Mouse (Mus musculus) left cerebral cortex, postnatal 14 days (tissue): ENCODE results near the gene Pak4. TPM values are rescaled to one million over a fixed set of nuclear protein-coding genes. Genes with fewer than 3 reads are reported as not detected.
"Not testable (repeated sequence)": the region's sequence is repeated elsewhere in the genome, so short reads cannot be mapped to it uniquely, and the experiment has no call there.

Experiments
- DNase-seq, 2 experiments: peaks; one replicate each; pipeline ENCODE4 v3.0.0; 2021 to 2022; ENCODE audit warnings: low spot score in 2 of 2, mixed read lengths in 1 of 2
- intact Hi-C: fragments of 180-260 bp; cut with DNase I; formaldehyde crosslinking; loops from one replicate; pipeline ENCODE4 v1.15.1; 2025
- microRNA-seq, 2 experiments: library from miRNA; unstranded; fragments of <30 nt; microRNA quantifications; one replicate each; pipeline ENCODE4 v1.2.0; 2022
- total RNA-seq, 2 experiments: library from RNA; stranded (reverse); gene quantifications; 2 replicates each; pipeline ENCODE4 v1.2.3; 2021

The Pak4 gene
- total RNA-seq, 2 experiments from 2014 or later, result 8.7 to 10.0 TPM

DNA sequence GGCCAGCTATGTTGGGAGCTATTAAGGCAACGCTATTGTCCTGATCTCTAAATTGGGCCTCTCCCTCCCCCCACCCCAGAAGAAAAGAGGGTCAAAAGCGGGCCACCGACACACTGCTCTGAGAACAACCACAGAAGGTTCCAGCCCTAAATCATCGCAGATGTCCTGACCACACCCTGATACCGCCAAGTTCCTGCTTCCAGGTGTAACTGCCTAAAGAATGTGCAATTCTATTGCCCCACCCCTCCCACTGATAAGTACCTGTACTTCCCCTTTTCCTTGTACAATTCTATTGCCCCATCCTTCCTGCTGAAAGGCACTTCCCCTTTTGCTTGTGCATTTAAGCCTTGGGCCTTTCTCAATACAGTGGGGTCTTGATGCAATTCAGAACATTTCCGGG lies 59.1 kb downstream of the Pak4 start:
- DNase-seq, intact Hi-C loops: not testable (repeated sequence)

DNA sequence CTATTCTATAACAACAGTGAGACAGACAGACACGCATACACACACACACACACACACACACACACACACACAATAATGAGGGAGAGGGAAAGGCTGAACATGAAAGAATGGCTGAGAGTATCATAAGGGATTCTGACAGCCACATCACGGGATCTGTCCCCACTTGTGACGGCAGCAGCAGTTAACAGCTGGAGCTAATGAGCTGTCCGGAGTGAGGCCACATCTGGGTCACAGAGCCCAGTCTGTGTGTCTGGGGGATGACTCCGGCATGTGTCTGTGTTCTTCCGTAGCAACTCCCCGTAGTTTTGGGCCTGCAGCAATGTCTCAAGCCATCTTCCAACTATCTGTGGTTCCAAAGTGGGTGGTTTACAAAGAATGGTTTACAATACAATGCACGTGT lies 66.0 kb downstream of the Pak4 start:
- intact Hi-C loops, result no loop called here
- no peak for DNase-seq

DNA sequence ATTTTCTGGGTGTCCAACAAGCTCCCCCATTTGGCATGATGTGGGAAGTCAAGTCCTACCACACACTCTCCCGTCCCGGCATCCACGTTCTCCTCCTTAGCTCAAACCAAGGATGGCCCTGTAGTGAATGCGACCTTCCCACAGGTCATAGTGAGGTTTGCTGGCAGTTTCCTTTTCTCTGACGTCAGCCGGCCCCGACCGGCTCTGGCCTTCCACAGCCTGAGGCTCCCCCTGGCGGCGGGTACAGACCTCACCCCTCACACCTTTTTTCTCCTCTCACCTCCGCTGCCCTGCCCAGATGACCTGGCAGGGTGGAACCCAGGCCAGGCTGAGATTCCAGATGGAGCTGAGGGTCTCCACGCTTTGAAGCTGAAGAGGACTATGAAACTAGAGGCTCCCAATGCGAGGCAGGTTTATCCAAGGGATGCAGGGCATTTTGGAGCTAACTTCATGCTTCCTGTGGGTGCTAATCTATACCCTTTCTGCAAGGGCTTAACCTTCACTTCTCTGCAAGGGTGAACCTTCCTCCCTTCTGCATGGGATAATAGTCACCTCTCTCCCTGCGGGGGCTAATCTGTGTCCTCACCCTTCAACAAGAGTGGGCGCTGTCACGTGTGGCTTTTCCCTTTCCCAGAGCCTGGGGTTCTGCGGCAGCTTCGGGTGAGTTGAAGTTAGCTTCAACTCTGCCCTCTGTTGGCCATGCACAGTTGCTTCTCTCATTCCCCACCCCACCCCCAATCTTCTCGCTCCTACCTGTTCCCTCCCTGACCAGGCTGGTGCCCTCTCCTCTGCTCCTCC lies 69.9 kb downstream of the Pak4 start:
- peak; percentile 33 to 61 for DNase-seq
- intact Hi-C loops, result loop anchor here (5.0 kb wide), 1 partner anchor 81 kb away; no protein-coding TSS in a partner anchor

DNA sequence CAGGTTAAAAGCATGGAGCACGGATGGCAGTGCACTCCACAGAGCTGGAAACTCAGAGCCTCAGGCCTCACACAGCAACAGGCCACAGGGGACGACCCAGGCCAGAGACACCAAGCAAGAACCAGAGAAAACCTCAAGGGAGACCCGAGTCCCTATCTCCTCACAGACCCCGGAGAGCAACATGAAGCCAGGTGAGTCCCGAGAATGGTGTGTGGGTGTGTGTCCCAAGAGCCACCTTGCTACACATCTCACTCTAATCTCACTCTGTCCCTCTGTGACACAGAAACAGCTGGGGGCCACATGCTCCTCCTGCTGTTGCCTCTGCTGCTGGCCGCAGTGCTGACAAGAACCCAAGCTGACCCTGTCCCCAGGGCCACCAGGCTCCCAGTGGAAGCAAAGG lies 75.4 kb downstream of the Pak4 start, which contains the start of gene Ifnl3:
TSS of gene Ifnl3 (plus strand) at position 301 of the 400 bp plus-strand sequence.
- intact Hi-C loops, result not testable (repeated sequence)

DNA sequence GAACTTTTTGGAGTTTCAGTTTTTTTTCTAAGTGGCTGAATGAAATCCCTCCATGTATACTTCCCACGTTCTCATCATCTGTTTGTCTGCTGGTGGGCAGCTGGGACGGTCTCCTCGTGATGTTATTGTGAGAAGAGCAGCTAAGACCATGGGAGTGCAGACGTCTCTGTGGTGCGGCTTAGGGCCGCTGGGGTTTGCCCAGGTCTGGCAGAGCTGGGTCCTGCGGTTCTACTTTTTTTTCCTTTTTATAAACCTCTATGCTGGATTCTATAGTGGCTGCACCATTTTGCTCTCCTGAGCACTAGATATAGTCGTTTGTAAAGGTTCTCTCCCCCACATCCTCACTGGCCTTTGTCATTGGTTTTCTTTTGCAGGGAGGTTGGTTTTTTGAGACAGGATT lies 86.5 kb downstream of the Pak4 start:
- no peak for DNase-seq
- intact Hi-C loops, result no loop called here

More for the DNA sequence above, 75.4 kb downstream of the Pak4 start, which contains the start of gene Ifnl3:
- not testable (repeated sequence) for DNase-seq

DNA sequence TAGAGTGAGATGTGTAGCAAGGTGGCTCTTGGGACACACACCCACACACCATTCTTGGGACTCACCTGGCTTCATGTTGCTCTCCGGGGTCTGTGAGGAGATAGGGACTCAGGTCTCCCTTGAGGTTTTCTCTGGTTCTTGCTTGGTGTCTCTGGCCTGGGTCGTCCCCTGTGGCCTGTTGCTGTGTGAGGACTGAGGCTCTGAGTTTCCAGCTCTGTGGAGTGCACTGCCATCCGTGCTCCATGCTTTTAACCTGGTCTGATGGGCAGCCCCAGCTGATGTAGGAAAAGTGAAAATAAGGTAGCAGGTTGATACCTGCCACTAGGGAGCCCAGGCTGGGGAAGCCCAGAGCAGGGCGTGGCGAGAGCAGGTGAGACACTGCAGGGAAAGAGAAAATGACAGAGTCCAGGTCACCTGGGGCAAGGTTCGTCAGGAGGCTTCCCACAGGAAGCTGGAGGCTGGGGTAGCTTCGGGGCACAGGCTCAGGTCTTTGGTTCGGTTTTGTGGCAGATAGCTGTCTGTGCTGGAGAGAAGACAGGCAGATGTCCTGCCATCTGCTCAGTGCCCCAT lies 87.5 kb downstream of the Pak4 start, which contains the start of gene Ifnl2:
TSS of gene Ifnl2 (minus strand) at position 51 of the 570 bp plus-strand sequence.
- intact Hi-C loops, DNase-seq: not testable (repeated sequence)

DNA sequence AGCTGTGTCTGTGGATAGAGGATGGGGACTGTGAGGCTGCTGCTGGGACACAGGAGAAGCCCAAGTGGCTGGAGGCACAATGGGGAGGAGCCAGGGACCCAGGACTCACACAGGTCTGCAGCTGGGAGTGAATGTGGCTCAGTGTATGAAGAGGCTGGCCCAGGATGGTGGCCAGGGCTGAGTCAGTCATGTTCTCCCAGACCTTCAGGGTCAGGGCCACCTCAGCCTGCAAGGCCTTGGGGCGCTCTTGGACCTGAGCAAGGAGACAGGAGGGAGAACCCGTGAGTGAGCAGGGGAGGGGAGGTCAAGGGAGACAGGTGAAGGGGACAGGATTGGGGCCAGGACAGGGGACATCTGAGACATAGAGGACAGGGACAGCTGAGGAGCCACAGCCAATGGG lies 88.9 kb downstream of the Pak4 start:
- intact Hi-C loops, DNase-seq: not testable (repeated sequence)

Small RNA genes lying within 50 kb of the gene (microRNA-seq; reads per million reads assigned to microRNA genes)
- 0.26 to 1.0 reads per million in 2 experiments for gene Mir7049

Other genes with a start within 250 kb of the Pak4 start
- gene Rps16, start 247.5 kb downstream of the Pak4 start, total RNA-seq, result 100 to 1,000 TPM; 481 to 507 TPM
- 10 to 100 TPM; 10.1 to 10.3 TPM for gene Plekhg2, start 225.6 kb downstream of the Pak4 start, total RNA-seq
- 1 to 10 TPM; 1.5 to 3.3 TPM for gene Zfp36, start 217.9 kb downstream of the Pak4 start, total RNA-seq
- 10 to 100 TPM; 18.0 to 19.8 TPM for gene Med29, start 205.5 kb downstream of the Pak4 start, total RNA-seq
- 10 to 100 TPM; 59.9 to 60.0 TPM for gene Paf1, start 205.2 kb downstream of the Pak4 start, total RNA-seq
- 1 to 10 TPM; 2.6 to 3.3 TPM for gene Gmfg, start 160.7 kb downstream of the Pak4 start, total RNA-seq
- gene Lrfn1, start 146.2 kb downstream of the Pak4 start, total RNA-seq, result 10 to 100 TPM; 97.0 to 98.5 TPM
- not detected for gene Ifnl2, start 87.7 kb downstream of the Pak4 start, total RNA-seq
- not detected for gene Ifnl3, start 75.3 kb downstream of the Pak4 start, total RNA-seq
- not detected for gene Sycn, start 57.3 kb downstream of the Pak4 start, total RNA-seq
- gene Nccrp1, start 50.9 kb downstream of the Pak4 start, total RNA-seq, result under 1 TPM; 0.36 to 0.53 TPM
- 10 to 100 TPM; 59.8 to 61.6 TPM for gene Samd4b, start within 50 bp of the Pak4 start, total RNA-seq
- gene Acp7, start 33.1 kb upstream of the Pak4 start, total RNA-seq, result 1 to 10 TPM in 1 of 2 experiments, under 1 TPM in 1; 0.53 to 1.1 TPM
- gene Fbxo27, start 94.7 kb upstream of the Pak4 start, total RNA-seq, result 10 to 100 TPM; 16.9 to 19.9 TPM
- gene Fbxo17, start 118.6 kb upstream of the Pak4 start, total RNA-seq, result under 1 TPM; 0.88 to 0.93 TPM
- gene Mrps12, start 143.6 kb upstream of the Pak4 start, total RNA-seq, result 10 to 100 TPM; 60.4 to 66.5 TPM
- 10 to 100 TPM; 13.0 to 17.9 TPM for gene Sars2, start 143.8 kb upstream of the Pak4 start, total RNA-seq
- gene Ccer2, start 158.0 kb upstream of the Pak4 start, total RNA-seq, result 1 to 10 TPM; 1.3 TPM
- gene Sirt2, start 168.6 kb upstream of the Pak4 start, total RNA-seq, result 100 to 1,000 TPM; 189 to 230 TPM
- gene Nfkbib, start 169.3 kb upstream of the Pak4 start, total RNA-seq, result 10 to 100 TPM; 39.3 to 39.6 TPM
- gene Rinl, start 190.8 kb upstream of the Pak4 start, total RNA-seq, result 1 to 10 TPM; 1.6 to 2.5 TPM
- 100 to 1,000 TPM; 401 to 422 TPM for gene Hnrnpl, start 210.4 kb upstream of the Pak4 start, total RNA-seq
- gene Ech1, start 227.0 kb upstream of the Pak4 start, total RNA-seq, result 10 to 100 TPM; 43.6 to 44.2 TPM
- gene Lgals4, start 235.7 kb upstream of the Pak4 start, total RNA-seq, result 1 to 10 TPM; 2.6 TPM